Mouse (Mus musculus): ENCODE measurements around the gene Grin2c.
A peak's percentile ranks its signal among the peaks of the same experiment; 100 is the strongest.

Grin2c gene

GRCm38 (mm10) chr11:115264862-115265668, 2.0 kb downstream of the Grin2c start:
- no peak for DNase-seq (ENCODE audit: low spot score)

DNA sequence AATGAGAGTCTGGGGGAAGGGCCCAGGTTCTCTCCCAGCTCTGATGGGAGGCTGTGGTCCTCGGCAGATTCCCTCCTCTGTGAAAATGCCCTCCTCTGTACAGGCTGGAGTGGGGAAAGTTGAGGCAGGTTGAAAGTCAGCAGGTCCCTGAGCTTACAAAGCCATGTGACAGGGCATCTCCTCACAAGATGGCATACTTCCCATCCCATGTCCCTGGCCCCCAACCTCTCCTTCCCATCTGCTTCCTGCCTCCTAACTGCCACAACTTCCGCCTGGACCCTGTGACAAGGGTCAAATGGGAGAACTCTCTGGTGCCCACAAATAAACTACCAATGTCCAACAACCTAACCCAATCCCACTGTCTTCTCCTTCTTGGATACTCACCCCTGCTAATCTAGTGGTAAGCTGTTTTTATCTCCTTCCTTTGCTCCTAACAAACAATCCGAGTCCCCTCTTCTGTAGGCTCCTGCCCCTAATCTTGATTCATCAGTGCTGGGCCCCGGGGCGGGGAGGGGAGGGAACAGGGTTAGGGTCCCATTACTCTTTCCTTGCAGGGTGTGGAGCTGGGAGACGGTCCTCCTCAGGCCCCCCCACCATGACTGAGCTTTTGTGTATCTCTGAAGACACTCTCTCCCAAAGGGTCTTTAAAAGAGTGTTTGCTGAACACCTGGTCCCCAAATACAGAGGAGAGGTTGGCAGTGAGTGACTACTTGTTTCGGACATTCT, 2.7 kb downstream of the Grin2c start:
- no peak for DNase-seq (ENCODE audit: low spot score)

GRCm38 (mm10) chr11:115262954-115263353, 4.1 kb downstream of the Grin2c start:
- DNase-seq (ENCODE audit: low spot score), result peak; percentile 41

GRCm38 (mm10) chr11:115259134-115259533, 7.9 kb downstream of the Grin2c start:
- no peak for DNase-seq (ENCODE audit: low spot score)

DNA sequence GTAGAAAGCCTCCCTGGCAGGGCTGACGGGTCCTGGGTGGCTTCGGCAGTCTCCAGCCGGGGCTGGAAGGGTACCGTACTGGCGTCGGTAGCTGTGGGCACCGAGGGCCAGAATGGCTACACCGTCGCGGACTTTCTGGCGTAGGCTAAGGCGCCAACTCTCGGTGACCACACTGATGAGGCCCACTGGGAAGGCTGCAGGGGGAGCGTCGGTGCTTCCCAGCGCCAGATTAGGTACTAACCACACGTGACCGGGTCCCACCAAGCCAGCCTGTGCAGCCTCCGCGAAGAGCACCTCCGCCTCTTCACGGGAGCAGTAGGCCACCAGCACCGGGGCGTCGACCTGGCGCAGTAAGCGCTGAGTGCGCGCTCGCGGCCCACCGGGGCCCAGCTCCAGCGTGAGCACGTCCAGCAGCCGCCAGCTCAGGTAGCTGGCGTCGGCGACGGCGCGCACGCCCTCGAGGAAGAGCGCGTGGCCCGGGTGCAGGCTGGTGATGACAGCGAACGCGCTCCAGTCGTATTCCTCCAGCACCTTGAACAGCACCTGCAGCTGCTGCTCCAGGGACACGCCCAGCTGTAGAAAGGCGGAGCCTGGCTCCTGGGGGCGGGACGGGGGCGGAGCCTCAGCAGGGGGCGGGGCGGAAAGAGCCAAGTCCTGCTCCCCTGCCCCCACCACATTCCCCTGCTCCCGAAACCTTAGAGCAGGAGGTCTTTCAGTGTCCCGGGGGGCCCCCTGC, 9.1 kb downstream of the Grin2c start:
- no peak for DNase-seq (ENCODE audit: low spot score)

GRCm38 (mm10) chr11:115251258-115251657, 15.8 kb downstream of the Grin2c start:
- DNase-seq (ENCODE audit: low spot score), result no peak

DNA sequence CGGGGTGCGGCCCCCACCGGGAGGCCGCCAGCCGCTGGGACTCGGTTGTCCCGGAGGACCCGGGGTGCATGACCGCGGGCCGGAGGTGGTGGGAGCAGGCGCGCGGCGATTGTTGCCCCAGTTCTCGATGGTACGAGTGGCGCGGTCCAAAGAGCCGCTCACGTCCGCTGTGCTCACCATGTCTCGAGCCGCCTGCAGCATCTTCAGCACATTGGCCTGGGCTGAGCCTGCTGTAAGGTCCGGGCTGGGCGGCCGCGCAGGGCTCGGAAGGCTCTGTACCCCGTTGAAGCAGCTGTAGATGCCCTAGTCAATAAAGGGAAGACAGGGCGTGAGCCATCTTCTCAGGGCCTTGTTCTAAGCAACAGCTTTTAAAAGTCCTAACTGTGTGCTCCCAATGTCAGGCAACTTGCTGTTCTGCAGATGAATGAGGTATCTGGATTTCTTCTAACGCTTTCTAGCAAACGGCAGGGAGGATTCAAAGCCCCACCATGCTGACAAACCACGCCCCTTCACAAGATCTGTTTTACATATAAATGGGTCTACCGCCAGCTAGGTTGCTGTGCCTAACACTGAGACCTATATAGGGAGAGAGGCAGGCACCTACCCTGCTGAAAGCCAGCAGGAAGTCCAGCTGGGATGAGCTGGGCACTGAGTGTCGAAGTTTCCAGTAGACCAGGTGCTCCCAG, 16.5 kb downstream of the Grin2c start:
- DNase-seq (ENCODE audit: low spot score), result no peak

GRCm38 (mm10) chr11:115249721-115250404, 17.2 kb downstream of the Grin2c start:
- DNase-seq (ENCODE audit: low spot score), result no peak

DNA sequence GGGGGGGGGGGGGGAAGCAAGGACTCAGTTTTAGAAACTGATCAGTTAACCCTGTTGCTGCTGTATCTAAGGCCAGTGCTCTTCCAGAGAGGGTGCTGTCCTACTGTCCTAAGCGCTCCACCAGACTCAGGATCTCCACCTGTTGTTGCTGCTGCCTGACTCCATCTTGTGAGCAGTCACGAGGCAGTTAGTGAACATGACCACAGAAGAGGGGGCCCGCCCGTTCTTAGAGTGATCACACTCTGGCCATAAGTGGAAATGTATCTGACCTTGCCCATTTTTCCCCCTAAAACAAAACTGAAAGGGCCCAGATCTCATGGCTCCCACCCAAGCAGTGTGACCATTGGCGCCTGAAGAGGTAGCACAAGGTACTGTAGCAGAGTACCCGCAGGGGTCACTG, 19.1 kb downstream of the Grin2c start:
- no peak for DNase-seq (ENCODE audit: low spot score)

DNA sequence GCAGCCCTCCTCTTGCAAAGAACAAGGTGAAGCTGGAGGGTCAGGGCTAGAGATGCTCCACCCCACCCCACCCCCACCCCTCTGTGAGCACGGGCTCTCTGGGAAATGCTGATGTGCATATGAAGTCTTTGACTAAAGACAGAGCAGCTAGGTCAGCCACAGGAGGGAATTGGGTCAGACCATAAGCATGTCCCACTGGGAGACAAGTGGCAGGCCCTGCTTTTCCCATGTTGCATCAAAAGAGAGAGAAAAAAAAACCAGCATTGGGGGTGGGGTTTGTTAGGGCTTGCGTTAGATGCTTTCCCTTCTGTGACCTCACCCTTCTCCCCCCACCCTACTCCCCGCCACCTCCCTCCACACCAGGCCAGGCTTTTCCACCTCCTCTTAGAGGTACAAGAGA, 19.8 kb downstream of the Grin2c start:
- peak; percentile 71 for DNase-seq (ENCODE audit: low spot score)

- DNase-seq (ENCODE audit: low spot score), result peak; percentile 69
Observed at GRCm38 (mm10) chr11:115246386-115246785, 20.7 kb downstream of the Grin2c start.

DNA sequence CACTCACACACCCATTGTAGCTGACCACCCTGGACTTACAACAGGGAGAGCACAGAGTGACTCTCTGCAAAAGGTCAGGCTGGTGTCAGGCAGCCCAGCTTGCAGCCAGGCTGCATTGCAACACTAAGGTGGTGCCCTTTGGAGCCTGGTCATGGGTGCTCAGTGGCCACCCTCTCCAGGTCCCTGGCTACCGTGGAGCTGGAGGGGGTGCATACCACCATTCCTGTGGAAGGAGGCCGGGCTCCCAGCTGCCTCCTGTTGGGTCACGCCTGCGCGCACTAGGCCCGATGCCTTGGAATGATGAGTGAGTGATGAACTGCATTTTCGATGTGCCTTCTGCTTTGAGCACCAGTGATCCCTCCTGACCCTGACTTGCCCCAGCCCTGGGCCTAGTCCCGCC, 22.2 kb downstream of the Grin2c start:
- no peak for DNase-seq (ENCODE audit: low spot score)

GRCm38 (mm10) chr11:115243783-115244182, 23.3 kb downstream of the Grin2c start:
- no peak for DNase-seq (ENCODE audit: low spot score)

- no peak for DNase-seq (ENCODE audit: low spot score)
Observed at GRCm38 (mm10) chr11:115242746-115243145, 24.3 kb downstream of the Grin2c start.

DNA sequence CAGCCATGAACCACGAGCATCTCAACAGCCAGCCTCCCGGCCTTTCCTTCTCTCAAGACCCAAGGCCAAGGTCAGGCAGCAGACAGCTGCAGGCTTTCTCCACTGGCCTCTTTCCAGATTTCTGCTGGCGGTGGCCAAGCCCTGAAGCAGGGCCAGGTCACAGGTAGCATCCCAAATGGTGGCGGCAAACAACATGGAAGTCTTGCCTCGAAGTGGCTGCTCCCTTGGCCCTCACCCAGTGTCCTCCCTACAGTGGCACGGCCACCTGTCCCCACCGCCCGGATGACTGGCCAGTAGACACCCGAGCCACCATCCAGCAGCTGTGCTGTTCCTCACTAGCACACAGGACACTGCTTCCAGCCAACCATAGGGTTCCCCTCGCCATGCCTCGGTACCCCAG, 25.6 kb downstream of the Grin2c start:
- DNase-seq (ENCODE audit: low spot score), result no peak

- peak; percentile 53 for DNase-seq (ENCODE audit: low spot score)
Observed at GRCm38 (mm10) chr11:115236570-115236969, 30.5 kb downstream of the Grin2c start.

- peak; percentile 59 for DNase-seq (ENCODE audit: low spot score)
Observed at GRCm38 (mm10) chr11:115234320-115235044, 32.6 kb downstream of the Grin2c start.

- DNase-seq (ENCODE audit: low spot score), result no peak
Observed at GRCm38 (mm10) chr11:115233526-115234290, 33.3 kb downstream of the Grin2c start.

- no peak for DNase-seq (ENCODE audit: low spot score)
Observed at GRCm38 (mm10) chr11:115232889-115233288, 34.2 kb downstream of the Grin2c start.

DNA sequence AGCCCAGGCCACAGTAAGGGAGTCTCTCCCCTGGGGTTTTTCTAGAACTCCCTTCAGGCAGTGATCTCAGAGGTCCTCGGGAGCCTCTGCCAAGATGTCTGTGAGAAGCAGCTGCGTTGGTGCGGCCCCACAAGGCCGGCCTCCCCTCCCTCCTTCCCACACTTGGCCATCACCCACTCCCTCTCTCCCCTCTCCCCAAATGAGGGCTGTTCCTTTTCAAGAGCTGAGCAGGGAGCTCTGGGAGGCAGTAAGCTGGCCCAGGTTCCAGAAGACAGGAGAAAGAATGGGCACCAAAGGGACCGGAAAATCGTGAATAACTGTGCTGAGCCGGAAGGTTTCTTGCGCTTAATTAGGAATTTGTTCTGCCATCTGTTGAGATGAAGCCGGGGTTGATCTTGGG, 35.1 kb downstream of the Grin2c start:
- DNase-seq (ENCODE audit: low spot score), result no peak
